Mouse (Mus musculus) bone marrow macrophage, adult 2 months (primary cell): ENCODE measurements around the gene Igfbp6.

Experiments used
- CTCF ChIP-seq: IDR thresholded peaks from 2 replicates; pipeline ENCODE4 v1.5.1; 2012; ENCODE audit warnings: low read depth, mild to moderate bottlenecking, low read length, moderate library complexity
- POLR2A ChIP-seq: IDR thresholded peaks from 2 replicates; pipeline ENCODE4 v1.6.1; 2012; ENCODE audit warnings: mild to moderate bottlenecking, low read depth, low read length, borderline replicate concordance

- TF ChIP-seq CTCF (no peak; the same call in 1 of the 2 replicates), POLR2A (no peak)
Measured at GRCm38 (mm10) chr15:102100161-102100981, 43.8 kb upstream of the Igfbp6 start, which contains the start of gene Tns2.
